Mouse (Mus musculus): ENCODE data around the gene Bend3. TPM values are rescaled to one million over a fixed set of nuclear protein-coding genes. Genes with fewer than 3 reads are reported as not detected.

The Bend3 gene
- not detected in 2 replicates for polyA plus RNA-seq (2012; ENCODE audit: insufficient read depth, insufficient read length, low replicate concordance, missing spikeins)

DNA sequence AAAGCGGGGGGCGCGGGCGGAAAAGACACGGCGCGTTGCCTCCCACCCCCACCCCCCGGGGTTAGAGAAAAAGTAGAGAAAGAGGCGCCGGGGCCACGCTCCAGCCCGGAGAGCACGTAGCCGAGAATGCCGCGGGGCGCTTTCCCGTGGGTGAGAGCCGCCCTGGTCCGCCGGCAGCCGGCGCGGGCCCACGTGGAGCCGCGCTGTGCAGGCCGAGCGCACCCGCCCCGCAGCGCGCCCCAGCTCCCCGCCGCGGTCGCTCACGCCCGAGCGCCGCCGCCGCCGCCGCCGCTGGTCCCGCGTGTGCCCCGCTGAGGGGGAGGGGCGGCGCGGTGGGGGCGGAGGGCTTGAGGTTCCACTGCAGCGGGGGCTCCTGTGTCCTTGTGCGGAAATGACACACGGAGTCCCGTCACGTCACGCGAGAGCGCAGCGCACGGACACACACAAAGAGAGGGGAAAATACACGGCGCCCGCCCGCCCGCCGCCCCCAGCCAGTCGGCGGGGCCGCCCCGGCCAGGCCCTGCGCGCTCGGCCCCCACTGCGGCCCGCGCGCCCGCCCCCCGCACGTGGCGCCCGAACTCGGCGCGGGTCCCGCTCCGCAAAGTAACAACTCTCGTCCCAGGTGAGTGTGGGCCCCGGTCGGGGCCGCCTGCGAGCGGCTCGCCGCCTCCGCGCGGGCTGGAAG, at the start of gene Bend3:
TSS of gene Bend3 (plus strand) at position 81 of the 685 bp plus-strand sequence.
- 2% methylated on average over 100 of the region's 101 CpGs for WGBS
- 0 out of 2 replicates have a peak within 1 kb of the TSS, but pooled peaks have one; percentile 11 for H3K27ac ChIP-seq (ENCODE audit: insufficient read depth, low read depth, low read length)
- peaks cover 12% of the 10 kb centered on the region for H3K4me1 ChIP-seq (ENCODE audit: control insufficient read depth, insufficient read depth, low read length)
- H3K4me3 ChIP-seq (ENCODE audit: insufficient read depth, low read depth, low read length) = peak within 1 kb of the TSS; percentile 82
- no peak for TF ChIP-seq CTCF (IDR thresholded peaks at IDR 0.05; ENCODE audit: insufficient read depth, low read depth, low read length)
- no peak; the same call in 1 of the 2 replicates for TF ChIP-seq POLR2A (IDR thresholded peaks at IDR 0.05; ENCODE audit: insufficient read depth, low read depth, low read length)

DNA sequence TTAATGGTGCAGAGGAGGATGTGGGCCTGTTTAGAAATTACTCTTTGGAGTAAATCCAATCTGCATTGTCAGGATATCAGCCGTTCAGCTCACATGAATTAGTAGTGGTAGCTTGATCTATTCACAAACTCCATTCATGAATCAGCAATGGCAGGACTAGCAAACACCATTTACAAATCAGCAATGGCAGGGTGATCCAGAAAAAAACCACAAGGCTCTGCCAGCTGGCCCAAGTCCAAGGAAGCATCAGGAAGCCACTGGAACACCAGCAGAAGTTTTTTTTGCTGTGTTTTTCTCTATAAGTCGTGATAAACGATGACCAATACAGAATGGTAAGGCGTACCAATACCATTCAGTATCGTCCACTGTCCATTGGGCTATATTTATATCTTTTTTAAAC, 48.0 kb upstream of the Bend3 start:
- TF ChIP-seq POLR2A (IDR thresholded peaks at IDR 0.05; ENCODE audit: insufficient read depth, low read depth, low read length) = no peak
- no peak for TF ChIP-seq CTCF (IDR thresholded peaks at IDR 0.05; ENCODE audit: insufficient read depth, low read depth, low read length)
- H3K4me3 ChIP-seq (ENCODE audit: insufficient read depth, low read depth, low read length) = no peak overlapping the region
- WGBS = 84% methylated on average over 5 of the region's 5 CpGs
- H3K27ac ChIP-seq (ENCODE audit: insufficient read depth, low read depth, low read length) = no peak overlapping the region
- no peaks in the 10 kb centered on the region for H3K4me1 ChIP-seq (ENCODE audit: control insufficient read depth, insufficient read depth, low read length)

DNA sequence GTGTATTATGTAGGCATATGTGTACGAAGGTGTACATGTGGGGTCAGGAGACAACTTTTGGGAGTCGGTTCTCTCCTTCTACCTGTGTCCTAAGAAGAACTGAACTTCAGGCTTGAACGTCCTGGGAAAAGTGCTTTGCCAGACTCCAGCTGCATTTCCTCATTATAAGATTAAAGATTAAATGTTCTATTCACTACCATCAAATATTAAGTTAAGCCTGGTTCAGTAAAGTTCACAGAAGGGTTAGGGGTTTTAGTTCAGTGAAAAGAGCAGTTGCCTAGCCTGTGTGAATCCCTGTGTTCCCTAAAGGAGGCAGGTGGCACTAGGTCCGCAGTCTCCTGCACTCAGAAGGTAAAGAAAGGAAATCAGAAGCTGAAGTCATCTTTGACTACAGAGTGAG, 44.3 kb upstream of the Bend3 start:
- Histone ChIP-seq H3K27ac (ENCODE audit: insufficient read depth, low read depth, low read length) (no peak overlapping the region), H3K4me1 (ENCODE audit: control insufficient read depth, insufficient read depth, low read length) (peaks cover under 1% of the 10 kb centered on the region; the same call in 1 of the 2 replicates), H3K4me3 (ENCODE audit: insufficient read depth, low read depth, low read length) (no peak overlapping the region)
- TF ChIP-seq CTCF (IDR thresholded peaks at IDR 0.05; ENCODE audit: insufficient read depth, low read depth, low read length) = no peak
- TF ChIP-seq POLR2A (IDR thresholded peaks at IDR 0.05; ENCODE audit: insufficient read depth, low read depth, low read length) = no peak
- WGBS = 95% methylated on average over 4 of the region's 4 CpGs

DNA sequence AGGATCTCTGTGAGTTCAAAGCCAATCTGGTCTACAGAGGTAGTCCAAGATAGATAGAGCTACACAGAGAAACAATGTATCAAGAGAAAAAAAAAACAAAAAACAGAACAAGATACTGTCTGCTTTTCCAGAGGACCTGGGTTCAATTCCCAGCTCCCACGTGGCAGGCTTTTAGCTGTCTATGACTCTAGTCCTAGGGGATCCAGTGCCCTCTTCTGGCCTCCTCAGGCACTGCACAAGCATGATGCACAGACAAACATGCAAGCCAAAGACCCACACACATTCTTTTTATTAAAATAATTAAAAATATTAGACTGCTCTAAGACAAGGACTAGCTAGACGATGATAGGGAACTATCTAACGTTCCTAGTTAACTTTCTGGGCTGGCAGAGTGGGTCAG, 42.9 kb upstream of the Bend3 start:
- no peak overlapping the region for H3K4me3 ChIP-seq (ENCODE audit: insufficient read depth, low read depth, low read length)
- TF ChIP-seq CTCF (IDR thresholded peaks at IDR 0.05; ENCODE audit: insufficient read depth, low read depth, low read length) (no peak), POLR2A (IDR thresholded peaks at IDR 0.05; ENCODE audit: insufficient read depth, low read depth, low read length) (no peak)
- WGBS = 92% methylated on average over 3 of the region's 3 CpGs
- H3K4me1 ChIP-seq (ENCODE audit: control insufficient read depth, insufficient read depth, low read length) = peaks cover 5% of the 10 kb centered on the region; the same call in 1 of the 2 replicates
- no peak overlapping the region for H3K27ac ChIP-seq (ENCODE audit: insufficient read depth, low read depth, low read length)

DNA sequence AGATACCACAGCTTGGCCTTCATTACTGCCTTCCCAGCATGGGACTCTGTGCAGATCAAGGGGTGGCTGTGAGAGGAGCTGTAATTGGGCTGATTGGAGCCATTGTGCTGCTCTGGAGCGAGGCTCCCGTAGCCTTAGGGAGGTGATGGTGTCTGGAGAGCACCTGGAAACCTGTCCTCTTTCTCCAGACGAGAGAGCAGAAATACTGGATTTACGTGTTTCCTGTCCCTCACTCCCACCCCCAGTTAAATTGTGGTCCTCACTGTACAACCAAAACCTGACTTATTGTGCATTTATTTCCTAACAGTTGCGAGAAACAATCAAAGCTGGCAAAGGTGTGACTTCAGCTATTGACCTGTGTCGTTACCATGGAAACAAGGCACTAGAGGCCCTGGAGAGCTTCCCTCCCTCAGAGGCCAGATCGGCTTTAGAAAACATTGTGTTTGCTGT, 39.1 kb upstream of the Bend3 start:
- peaks cover 5% of the 10 kb centered on the region; the same call in 1 of the 2 replicates for H3K4me1 ChIP-seq (ENCODE audit: control insufficient read depth, insufficient read depth, low read length)
- 55% methylated on average over 7 of the region's 7 CpGs for WGBS
- TF ChIP-seq CTCF (IDR thresholded peaks at IDR 0.05; ENCODE audit: insufficient read depth, low read depth, low read length) (no peak), POLR2A (IDR thresholded peaks at IDR 0.05; ENCODE audit: insufficient read depth, low read depth, low read length) (no peak)
- no peak overlapping the region for H3K4me3 ChIP-seq (ENCODE audit: insufficient read depth, low read depth, low read length)
- H3K27ac ChIP-seq (ENCODE audit: insufficient read depth, low read depth, low read length) = no peak overlapping the region

DNA sequence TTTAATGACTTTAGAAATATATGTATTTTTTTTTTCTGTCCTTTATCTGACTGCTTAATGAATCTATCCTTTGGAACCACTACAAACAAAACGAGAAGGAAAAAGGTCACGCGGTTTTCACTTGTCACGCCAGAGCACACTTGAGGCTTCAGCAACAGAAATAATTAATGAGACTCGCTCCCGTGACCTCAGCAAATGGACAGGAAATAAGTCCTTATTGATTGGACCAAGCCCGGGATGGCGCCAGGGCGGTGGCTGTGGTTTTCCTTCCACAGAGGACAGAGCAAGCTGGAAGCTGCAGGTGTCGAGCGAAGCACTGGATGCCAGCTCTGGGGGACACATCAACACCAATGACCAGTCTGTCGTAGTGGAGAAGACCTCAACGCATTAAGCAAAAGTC, 38.6 kb upstream of the Bend3 start:
- WGBS = 73% methylated on average over 13 of the region's 13 CpGs
- no peak overlapping the region for H3K27ac ChIP-seq (ENCODE audit: insufficient read depth, low read depth, low read length)
- TF ChIP-seq POLR2A (IDR thresholded peaks at IDR 0.05; ENCODE audit: insufficient read depth, low read depth, low read length) = no peak
- no peak for TF ChIP-seq CTCF (IDR thresholded peaks at IDR 0.05; ENCODE audit: insufficient read depth, low read depth, low read length)
- H3K4me3 ChIP-seq (ENCODE audit: insufficient read depth, low read depth, low read length) = no peak overlapping the region
- H3K4me1 ChIP-seq (ENCODE audit: control insufficient read depth, insufficient read depth, low read length) = peaks cover 5% of the 10 kb centered on the region; the same call in 1 of the 2 replicates

DNA sequence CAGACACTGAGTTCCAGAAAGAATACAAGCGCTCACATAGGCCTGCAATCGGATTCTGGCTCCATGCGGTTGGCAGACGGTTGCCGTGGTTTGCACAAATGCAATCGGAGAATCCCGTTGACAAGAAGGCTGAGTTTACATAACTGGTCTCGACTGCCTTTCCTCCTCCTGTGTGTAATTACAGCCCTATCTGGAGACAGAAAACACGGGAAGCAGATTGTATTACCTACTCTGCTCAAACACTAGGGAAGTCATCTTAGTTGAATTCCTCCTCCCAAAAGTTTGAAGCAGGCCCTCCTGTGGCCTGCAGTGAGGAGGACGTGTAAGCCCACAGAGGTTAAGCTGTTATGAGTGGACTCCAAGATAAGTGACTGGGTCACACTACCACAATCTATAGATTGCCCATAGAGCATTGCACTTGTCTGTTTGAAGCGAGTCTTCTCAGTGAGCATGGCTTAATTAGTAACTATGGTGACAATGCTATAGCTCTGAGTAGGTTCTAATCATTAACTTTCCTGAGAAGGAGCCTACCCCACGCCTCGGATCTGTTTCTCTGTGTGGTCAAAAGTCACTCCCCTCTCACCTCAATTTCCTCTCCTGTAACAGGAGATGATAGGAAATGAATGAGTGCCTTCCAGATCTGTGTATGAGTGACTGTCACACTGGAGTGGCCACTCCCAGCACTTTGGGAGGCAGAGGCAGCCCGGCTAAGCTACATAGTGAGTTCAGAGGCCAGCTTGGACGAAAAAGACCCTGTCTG, 37.5 kb upstream of the Bend3 start:
- WGBS = 57% methylated on average over 15 of the region's 15 CpGs
- Histone ChIP-seq H3K4me3 (ENCODE audit: insufficient read depth, low read depth, low read length) (no peak overlapping the region), H3K4me1 (ENCODE audit: control insufficient read depth, insufficient read depth, low read length) (peaks cover 5% of the 10 kb centered on the region; the same call in 1 of the 2 replicates), H3K27ac (ENCODE audit: insufficient read depth, low read depth, low read length) (no peak overlapping the region)
- TF ChIP-seq POLR2A (IDR thresholded peaks at IDR 0.05; ENCODE audit: insufficient read depth, low read depth, low read length) = no peak
- TF ChIP-seq CTCF (IDR thresholded peaks at IDR 0.05; ENCODE audit: insufficient read depth, low read depth, low read length) = no peak

DNA sequence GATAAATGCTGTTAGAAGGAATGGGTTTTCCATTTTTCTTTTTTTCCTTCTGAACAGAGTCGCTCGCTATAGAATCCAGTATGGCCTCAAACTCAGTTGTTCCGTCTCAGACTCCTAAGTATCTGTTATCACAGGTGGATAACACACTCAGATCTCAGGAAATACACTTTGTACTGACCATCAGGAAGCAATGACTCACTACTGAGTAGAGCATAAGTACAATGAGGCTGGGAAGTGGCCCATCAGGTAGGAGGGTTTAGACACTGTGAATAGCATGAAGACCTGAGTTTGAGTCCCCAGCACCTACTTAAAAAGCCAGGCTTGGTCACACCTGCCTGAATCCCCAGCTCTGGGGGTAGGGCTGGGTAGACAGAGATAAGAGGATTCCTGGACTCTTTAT, 30.0 kb upstream of the Bend3 start:
- Histone ChIP-seq H3K4me1 (ENCODE audit: control insufficient read depth, insufficient read depth, low read length) (peaks cover 5% of the 10 kb centered on the region), H3K27ac (ENCODE audit: insufficient read depth, low read depth, low read length) (no peak overlapping the region), H3K4me3 (ENCODE audit: insufficient read depth, low read depth, low read length) (no peak overlapping the region)
- TF ChIP-seq CTCF (IDR thresholded peaks at IDR 0.05; ENCODE audit: insufficient read depth, low read depth, low read length) (no peak), POLR2A (IDR thresholded peaks at IDR 0.05; ENCODE audit: insufficient read depth, low read depth, low read length) (no peak)
- WGBS = 87% methylated on average over 3 of the region's 3 CpGs
